Mouse (Mus musculus) bone marrow, adult 2 months (tissue): ENCODE data around the gene Ears2.

Source experiments
- CTCF ChIP-seq: fragments of 200-500 bp; IDR thresholded peaks from 2 replicates; pipeline ENCODE4 v1.5.1; 2011; ENCODE audit warnings: low read length, control low read depth; ENCODE audit not compliant: control insufficient read depth, insufficient read depth
- POLR2A ChIP-seq: fragments of 200-500 bp; IDR thresholded peaks from 2 replicates; pipeline ENCODE4 v1.6.1; 2011; ENCODE audit warnings: low read depth, mild to moderate bottlenecking, control low read depth, low read length, borderline replicate concordance; ENCODE audit not compliant: control insufficient read depth

- TF ChIP-seq CTCF: no peak
- TF ChIP-seq POLR2A: no peak
Observed at GRCm38 (mm10) chr7:122012949-122013348, 54.1 kb downstream of the Ears2 start.
